Mouse (Mus musculus): ENCODE data around the gene Arpc5l.
"Not testable (repeated sequence)": the region's sequence is repeated elsewhere in the genome, so short reads cannot be mapped to it uniquely, and the experiment has no call there.

Arpc5l gene

DNA sequence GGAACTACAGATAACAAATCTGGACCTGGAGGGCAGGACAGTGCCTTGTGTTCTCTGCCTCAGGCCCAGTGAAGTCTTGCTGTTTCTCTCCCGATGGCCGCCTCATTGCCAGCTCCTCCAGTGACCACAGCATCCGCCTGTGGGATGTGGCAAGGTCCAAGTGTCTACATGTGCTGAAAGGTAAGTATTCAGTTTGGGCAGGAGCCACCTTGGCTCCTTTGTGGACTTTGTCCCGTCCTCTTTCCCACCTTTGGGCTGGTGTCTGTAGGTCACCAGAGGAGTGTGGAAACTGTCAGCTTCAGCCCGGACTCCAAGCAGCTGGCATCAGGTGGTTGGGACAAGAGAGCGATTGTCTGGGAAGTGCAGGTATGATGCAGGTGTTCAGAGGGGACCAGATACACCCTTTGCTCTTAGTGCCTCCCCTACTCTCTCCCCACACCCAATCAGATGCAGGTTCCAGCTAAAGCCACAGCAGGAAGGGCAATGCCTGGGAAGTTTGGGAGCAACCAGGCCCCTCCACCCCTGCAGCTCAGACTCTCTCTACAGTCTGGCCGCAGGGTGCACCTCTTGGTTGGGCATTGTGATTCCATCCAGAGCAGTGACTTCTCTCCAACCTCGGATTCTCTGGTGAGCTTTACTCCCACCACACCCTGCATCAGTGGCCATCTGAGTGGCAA is 5.1 kb upstream of the Arpc5l start:
- DNase-seq (ENCODE audit: low spot score in 2 of 2): no peak

DNA sequence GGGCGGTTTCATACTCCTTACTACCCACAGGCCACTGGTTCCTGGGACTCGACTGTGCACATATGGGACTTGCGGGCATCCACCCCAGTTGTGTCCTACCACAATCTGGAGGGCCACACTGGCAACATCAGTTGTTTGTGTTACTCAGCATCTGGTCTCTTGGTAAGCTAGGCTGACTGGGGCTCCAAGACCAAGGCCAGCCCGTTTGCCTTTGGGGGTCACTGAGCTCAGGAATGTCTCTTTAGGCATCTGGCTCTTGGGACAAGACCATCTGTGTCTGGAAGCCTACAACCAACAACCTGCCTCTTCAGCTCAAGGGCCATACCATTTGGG is 4.6 kb upstream of the Arpc5l start:
- DNase-seq (ENCODE audit: low spot score in 2 of 2): no peak

DNA sequence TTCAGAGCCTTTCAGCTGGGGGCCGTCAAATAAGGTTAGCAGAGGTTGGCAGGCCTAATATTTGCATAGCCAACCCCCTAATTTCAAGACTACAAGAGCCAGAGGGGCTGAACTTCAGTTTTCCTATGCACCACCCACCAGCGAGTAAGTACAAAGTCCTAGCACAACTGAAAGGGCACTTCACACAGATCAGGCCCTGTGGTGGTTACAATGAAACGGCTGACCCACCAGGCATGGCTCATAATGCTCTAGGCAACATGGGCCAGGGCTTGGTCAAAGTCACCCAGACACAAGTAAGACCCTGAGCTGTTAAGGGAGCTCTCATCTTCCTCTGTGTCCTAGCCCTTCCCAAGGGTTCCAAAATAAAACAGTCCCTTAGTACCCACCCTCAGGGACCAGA is 3.3 kb upstream of the Arpc5l start:
- no peak for DNase-seq (ENCODE audit: low spot score in 2 of 2)

DNA sequence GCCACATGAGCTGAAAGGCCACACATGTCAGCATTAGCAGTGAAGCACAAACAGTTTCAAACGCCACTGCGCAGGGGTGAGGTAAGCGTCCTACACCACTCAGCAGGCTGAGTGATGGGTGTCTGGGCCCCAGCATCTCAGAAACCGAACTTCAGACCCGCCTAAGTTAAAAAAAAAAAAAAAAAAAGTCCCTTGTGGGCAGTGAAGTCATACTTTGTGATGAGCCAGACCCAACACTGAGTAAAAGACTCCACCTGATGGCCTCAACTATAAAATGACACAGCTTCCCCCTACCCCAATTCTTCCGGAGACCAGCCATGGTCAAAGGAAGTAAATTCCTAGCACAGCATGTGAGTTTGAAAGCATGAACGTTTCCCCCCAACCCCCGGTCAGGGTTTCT is 2.0 kb upstream of the Arpc5l start:
- no peak for DNase-seq (ENCODE audit: low spot score in 2 of 2)

DNA sequence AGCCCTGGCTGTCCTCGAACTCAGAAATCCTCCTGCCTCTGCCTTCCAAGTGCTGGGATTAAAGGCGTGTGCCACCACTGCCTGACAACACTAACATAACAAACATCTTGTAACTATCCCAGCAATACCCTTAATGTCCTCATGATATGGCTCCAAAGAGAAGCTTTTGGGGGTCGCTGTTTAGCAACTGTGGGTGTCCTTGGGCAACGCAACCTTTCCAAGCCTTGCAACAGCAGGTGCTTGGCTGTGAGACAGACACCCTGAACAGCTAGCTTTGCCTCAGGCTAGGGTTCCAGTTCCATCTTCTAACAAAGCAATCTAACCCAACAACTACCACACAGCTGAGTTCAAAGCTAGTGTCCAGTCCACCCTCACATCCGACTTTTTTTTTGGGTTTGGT is 1.6 kb upstream of the Arpc5l start:
- DNase-seq (ENCODE audit: low spot score in 2 of 2): no peak

DNA sequence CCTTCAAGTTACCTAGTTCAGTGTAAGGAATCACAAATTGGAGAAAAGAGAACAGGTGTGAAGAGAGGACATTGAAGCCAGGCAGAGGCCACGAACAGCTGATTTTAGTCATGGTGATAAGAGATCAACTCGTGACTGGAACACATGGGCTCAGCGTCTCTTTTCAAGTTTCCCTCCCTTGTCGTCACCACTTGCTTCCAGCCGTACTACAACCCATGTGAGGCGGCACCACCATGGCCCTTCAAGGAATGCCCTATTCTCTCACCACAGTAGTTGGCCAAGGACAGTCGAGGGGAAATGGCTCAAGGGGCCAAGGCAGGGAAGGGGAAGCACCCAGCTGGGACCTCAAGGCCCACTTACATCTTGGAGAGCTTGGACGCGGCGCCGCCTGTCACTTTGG is 776 bp upstream of the Arpc5l start:
- no peak for DNase-seq (ENCODE audit: low spot score in 2 of 2)

DNA sequence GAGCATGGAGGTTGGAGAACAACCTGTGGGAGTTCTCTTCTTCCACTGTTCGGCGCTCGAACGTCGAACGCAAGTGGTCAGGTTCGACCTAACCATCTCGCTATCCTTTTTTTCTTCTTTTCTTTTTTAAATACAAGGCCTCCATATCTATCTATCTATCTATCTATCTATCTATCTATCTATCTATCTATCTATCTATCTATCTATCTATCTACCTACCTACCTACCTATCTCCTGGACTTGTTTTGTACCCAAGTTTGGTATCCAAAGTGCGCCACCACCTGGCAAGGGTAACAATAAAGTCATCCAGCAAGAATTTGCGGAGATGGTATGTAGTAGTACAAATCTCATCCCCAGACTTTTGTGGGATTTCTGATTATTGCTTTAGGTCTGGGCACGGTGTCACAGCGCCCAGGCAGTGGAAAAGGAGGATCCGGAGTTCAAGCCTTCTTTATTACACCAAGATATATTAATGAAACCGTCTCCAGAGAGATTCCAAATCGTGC is 479 bp downstream of the Arpc5l start, which contains the start of gene Rpl35:
Gene Rpl35 (minus strand): TSS at position 51 of the 506 bp plus-strand sequence.
- no peak for DNase-seq (ENCODE audit: low spot score in 2 of 2)

DNA sequence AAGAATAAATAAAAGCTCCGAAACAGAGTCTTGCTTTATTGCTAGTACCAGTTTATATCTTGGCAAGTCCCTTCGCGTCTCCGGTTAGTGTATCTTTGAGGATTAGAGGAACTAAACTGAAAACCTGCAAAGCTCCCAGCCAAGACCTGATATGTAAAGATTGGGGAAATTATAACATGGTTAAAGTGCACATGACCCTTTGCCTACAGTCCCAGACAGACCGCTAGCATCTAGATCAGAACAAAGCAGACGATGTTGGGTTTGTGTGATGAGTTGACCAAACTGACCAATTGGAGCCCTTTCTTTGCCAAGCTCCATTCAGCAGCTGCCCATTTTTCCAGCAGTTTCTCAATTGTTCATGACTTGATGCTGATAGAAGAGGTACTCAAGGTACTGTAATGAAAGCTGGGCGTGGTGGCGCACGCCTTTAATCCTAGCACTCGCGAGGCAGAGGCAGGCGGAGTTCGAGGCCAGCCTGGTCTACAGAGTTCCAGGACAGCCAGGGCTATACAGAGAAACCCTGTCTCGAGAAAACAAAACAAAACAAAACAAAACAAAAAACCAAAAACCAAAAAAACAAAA is 1.1 kb downstream of the Arpc5l start:
- no peak for DNase-seq (ENCODE audit: low spot score in 2 of 2)

DNA sequence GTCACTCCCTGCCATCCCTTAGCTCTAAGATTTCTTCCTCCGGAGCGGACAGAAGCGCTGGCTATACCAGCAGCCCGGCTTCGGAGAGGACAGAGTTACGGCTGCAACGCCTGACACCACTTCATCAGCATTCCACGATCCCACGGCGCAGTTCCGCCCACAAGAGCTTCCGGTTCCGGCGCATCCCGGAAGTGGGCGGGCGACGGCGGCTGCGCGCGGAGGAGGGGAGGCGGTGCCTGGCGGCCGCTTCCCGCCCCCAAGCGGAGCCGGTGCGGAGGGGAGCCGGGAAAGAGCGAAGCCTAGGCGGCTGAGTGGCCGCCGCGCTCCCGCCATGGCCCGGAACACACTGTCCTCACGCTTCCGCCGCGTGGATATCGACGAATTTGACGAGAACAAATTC is 2.7 kb downstream of the Arpc5l start:
- peak; percentile 94 to 95 for DNase-seq (ENCODE audit: low spot score in 2 of 2)

DNA sequence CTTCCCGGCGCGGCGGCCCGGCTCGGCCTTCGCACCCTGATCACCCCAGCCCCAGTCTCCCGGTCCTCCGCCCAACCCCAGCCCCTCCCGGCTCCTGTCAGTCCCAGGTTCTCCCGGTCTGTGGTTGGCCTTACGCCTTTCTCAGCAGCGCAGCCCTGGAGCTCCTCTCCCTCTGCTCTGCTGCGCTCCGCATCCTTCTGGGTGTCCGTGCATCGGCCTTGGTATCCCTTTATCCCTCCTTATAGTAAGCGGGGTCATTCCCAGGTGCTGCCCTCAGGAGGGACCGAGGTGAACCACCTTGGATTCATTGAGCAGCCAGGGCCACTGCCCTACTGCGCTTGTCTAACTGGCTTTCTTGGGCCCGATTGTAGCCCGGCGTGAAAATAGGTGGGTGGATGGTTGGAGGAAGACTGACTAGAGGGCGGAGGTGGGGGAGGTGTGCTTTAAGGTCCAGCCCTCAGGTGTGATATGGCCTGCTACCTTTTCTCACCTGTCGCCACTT is 3.3 kb downstream of the Arpc5l start:
- DNase-seq (ENCODE audit: low spot score in 2 of 2): peak in 1 of 2 experiments; percentile 48

DNA sequence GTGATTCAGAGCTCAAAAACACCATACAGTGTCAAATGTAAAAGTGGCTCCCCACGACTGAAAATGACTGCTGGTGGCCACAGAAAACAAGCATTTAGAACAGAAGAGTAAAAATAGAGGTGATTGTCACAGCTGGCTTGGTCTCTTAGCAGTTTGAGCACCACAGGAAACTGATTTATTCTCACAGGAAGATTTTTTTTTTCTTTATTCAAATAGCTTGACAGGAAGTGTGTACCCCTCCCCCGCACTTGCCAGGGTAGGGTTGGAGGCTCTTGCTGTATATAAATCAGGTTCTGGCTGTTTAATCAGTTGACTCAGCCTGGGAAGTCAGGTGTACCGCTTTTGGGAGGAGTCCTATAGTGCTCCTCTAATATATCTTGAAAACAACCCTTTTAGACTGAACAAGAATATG is 3.8 kb downstream of the Arpc5l start:
- no peak for DNase-seq (ENCODE audit: low spot score in 2 of 2)

DNA sequence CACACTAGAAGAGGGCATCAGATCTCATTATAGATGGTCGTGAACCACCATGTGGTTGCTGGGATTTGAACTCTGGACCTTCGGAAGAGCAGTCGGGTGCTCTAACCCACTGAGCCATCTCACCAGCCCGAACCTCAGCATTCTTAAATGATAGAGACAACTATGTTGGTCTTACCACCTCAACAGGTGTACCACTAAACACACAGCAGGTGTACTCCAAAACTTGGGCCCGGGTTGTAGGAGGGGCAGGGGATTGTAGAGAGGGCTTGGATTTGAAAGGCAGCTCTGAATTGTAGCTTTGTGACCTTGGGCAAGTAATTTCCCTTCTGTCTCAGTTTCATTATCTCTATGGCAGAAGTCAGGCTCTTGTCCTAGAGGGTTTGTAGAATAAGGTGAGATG is 5.0 kb downstream of the Arpc5l start:
- not testable (repeated sequence) for DNase-seq (ENCODE audit: low spot score in 2 of 2)

DNA sequence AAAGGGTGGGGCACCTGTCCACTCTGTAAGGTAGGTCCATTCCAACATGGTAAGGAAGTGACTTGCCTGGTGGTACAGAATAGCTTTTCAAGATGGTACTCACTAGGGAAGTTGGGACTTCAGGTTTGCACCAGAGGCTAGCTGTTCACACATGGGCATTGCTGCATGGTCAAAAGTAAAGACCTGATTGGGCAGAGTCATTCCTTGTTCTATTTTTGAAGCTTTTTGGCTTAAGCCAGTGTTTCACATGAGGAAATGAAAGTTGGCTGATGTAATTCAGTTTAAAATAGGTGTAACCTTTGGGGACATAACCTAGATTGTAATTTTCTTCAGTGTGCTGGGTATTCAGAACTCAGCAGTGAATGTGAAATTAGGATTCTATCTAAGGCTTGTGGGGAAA is 6.1 kb downstream of the Arpc5l start:
- no peak for DNase-seq (ENCODE audit: low spot score in 2 of 2)

DNA sequence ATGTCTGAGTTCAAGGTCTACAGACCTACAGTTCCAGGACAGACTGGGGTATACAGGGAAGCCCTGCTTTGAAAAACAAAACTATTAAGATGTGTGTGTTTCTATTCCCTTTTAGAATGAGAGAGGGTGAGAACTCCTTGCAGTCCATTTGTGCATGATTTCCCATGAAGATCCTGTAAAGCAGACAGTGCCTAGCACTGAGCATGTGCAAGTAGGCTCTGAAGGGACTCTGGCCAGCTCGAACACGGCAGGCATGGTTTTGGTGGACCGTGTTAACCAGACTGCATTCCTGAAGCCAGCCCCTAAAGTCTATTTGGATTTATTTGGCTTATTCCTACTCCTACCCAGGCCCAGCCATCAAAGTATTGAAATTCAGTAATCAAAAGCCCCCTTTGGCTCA is 6.8 kb downstream of the Arpc5l start:
- DNase-seq (ENCODE audit: low spot score in 2 of 2): no peak

DNA sequence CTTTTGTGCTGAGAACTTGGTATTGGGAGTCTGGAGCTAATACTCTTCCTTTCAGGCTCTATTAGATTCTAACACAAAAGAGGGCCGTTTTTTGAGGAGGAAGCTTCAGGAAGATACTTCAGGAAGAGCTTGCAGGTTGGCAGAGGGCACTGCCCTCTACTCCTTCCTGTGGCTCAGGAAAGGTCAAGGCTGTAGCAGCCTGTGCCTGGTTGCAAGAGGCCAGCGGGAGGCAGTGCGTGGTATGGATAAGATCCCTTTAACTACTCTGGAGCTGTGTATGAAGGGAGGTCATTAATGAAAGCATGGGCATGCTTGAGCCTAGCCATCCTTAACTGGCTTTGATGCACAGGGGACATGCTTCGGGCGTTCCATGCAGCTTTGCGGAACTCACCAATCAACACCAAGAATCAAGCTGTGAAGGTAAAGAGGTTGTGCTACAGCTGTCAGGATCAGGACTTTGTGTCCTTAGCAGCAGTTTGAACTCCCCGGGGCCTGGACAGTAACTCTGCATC is 7.7 kb downstream of the Arpc5l start:
- DNase-seq (ENCODE audit: low spot score in 2 of 2): no peak

DNA sequence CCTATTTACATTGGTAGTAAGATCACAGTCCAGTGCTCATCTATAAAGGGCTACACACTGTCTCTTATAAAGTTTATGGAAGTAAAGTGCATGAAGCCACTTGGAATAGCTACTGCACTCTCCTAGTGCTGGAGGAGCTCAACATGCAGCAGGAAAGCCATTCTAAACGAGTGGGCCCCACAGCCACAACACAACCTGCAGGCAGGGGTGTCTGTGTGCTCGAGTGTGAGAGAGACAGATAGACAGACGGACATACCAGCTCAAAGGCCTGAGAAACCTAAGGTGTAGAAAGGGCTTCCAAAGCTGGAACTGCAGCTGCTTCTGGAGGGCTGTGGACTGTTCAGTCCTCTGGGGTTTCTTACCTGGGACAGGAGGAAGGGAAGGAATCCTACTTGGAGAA is 11.4 kb downstream of the Arpc5l start:
- no peak for DNase-seq (ENCODE audit: low spot score in 2 of 2)

DNA sequence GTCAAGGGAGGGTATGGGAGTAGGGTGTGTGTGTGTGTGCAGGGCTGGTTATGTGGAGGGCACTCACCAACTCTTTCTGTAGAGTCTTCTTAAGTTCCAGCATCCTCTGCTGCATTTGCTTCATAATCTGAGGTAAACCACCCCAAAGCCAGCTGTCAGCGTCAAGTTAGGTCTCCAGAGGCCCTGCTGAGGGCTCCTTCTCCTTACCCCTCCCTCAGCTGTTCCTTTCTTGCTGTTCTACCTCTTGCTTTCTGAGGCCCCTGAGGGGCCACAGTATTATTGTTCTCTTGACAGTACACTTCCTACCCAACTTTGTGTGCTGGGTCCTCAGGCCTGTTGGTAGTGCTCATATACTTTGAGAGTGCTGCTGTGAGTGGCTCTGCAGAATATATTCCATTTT is 14.9 kb downstream of the Arpc5l start:
- DNase-seq (ENCODE audit: low spot score in 2 of 2): no peak

DNA sequence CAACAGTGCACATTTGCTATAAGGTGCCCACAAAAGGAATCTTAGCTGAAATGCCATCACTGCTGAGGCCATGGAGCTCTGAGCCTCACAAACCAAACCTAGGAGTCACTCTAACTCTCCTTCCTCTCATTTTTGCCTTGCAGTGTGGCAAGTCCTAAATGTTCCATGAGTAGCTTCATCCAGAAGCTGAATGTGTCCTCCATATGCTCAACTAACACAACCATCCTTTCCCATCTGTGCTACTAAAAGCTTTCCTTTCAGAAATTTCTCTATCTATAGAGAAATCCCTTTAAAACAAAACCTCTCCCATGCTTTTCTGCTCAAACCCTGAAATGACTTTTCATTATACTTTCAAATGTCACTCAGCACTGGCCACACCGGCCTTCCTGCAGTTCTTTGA is 26.5 kb downstream of the Arpc5l start:
- DNase-seq (ENCODE audit: low spot score in 2 of 2): no peak

DNA sequence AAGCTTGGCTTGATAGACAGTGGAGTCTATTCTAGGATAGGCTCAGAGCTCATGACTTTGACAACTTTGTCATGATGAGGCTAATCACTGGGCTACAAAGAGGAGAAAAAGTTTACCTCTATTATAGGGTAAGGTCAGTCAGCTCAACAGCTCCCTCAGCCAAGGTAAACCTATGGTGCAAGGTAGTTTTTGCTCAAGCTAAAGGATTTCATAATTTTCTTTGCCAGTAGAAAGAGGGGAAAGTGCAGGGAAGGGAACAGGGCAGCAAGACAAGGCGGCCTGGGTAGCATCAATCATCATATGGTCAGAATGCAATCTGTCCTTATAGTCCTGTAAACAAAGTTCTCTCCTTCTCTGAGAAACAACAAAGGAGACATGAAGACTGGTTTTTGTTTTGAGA is 35.1 kb downstream of the Arpc5l start:
- DNase-seq (ENCODE audit: low spot score in 2 of 2): no peak

DNA sequence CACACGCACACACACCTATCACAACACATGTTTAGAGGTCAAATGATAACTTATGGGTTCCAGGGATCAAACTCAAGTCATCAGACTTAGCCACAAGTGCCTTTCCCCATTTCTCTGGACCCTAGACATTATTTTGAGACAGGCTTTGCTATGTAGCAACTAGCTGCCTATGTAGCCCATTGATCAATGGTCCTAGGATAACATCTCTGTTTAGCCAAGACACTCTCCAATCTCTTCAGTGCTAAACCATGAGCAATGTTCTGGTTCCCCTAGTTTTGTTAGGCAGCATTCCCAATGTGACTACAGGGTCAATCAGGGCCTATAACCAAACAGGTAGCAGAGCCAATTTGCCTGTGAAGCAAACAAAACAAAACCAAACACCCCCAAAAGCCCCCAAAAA is 43.4 kb downstream of the Arpc5l start:
- no peak for DNase-seq (ENCODE audit: low spot score in 2 of 2)

DNA sequence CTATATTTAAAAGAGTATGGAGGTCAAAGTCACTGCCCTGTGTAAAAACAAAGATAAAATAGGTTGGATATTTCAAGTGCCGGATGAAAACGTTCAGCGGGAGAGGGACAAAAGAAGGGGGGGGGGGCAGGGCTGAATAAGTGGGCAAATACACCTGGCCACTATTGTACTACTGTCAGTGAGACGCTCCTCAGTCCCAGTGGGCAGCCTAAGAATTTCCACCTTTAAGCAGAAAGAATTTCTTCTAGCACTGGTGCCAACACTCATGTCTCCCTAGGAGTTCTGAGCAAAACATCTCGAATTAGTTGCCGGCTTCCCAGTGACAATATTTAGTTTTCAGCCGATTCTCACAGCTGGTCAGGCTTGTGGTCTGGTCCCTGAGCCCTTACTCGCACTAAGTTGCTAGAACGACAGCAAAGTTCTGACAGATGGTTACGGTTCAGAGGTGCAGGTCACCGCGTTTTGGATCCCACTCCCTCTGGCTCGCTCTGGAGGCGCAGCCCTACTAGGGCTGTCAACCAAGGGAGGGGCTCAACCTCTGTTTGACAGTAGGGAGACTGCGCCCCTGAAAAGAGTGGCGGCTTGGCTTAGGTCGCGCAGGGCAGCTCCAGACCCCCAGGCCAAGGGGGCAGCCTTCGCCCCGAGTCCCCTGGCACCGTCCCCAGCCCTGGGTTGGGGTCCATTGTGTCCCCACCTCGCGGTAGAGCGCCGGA is 59.7 kb downstream of the Arpc5l start:
- DNase-seq (ENCODE audit: low spot score in 2 of 2): no peak

All from frontal cortex, postnatal 36 days (tissue).